Mouse (Mus musculus) gastrocnemius, postnatal 14 days (tissue): ENCODE data around the gene Mapk10. TPM values are rescaled to one million over a fixed set of nuclear protein-coding genes. Genes with fewer than 3 reads are reported as not detected.

Experiments used
- DNase-seq: peaks from one replicate; pipeline ENCODE4 v3.0.0; 2021; ENCODE audit warnings: mixed read lengths
- intact Hi-C: fragments of 180-260 bp; cut with DNase I; formaldehyde crosslinking; loops from one replicate; pipeline ENCODE4 v1.15.1; 2025; ENCODE audit warnings: low total_unique reads
- total RNA-seq, 2 experiments: library from RNA; stranded (reverse); gene quantifications; 2 replicates each; pipeline ENCODE4 v1.2.3; 2021

Mapk10 gene
- total RNA-seq, 2 experiments from 2014 or later = 0.69 to 0.80 TPM

DNA sequence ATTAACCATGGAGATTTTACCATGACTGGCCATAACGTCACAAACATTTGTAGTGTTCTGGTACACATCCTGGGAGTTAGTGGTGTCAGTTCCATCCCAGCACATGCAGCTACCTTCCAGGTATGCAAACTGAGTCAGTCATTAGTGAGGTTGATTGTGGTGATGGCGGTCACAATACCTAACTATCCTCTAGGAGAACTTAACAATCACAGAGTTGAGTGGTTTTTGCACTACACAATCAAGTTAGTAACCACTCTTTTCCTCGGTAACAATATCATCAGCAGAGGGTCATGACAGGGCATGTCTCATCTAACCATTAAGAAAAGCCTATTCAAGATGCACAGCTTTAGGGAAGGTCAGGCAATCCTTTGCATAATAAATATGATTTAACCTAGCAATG, 39.9 kb downstream of the Mapk10 start:
- intact Hi-C loops = no loop called here
- DNase-seq = no peak

- DNase-seq = no peak
- intact Hi-C loops = no loop called here
These were observed 43.8 kb downstream of the Mapk10 start for GRCm38 (mm10) chr5:103167371-103167770.

DNA sequence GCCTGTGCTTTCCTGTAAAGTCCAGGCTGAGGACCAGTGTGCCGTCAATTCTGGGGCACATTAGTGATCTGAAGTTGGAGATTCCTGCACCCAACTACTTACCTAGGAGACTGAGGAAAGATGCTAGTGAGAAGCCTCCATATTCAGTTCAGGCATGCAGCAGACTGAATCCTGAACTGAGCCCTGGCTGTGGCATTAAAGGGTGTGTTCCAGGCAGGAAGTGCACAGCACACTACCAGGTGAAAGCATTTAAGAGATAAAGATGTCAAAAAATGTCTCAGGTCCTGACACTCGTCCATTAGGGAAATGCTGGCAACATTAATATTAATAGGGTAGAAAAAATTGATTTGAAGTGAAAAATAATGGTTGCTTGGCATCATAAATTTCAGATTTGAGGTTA, 44.4 kb downstream of the Mapk10 start:
- DNase-seq = no peak
- intact Hi-C loops = no loop called here

DNA sequence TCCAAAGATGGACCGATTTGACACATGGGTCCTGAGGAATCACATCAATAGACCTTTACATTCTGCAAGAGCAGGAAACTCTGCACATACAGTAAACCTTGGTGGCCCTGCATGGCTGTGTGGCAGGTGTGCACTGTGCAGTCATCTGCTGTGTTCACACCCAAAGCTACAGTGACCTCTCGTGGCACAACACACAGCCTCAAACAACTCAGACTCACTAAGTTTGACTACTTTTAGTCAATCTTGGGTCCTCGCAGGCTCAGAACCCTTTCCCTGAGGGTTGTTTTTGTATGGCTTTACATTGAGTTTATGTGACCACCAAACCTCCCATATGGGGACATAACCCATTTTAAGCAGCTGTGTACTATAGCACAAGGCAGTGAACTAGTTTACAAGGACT, 47.1 kb downstream of the Mapk10 start:
- intact Hi-C loops = no loop called here
- DNase-seq = no peak

GRCm38 (mm10) chr5:103161574-103161973, 49.6 kb downstream of the Mapk10 start:
- no peak for DNase-seq

DNA sequence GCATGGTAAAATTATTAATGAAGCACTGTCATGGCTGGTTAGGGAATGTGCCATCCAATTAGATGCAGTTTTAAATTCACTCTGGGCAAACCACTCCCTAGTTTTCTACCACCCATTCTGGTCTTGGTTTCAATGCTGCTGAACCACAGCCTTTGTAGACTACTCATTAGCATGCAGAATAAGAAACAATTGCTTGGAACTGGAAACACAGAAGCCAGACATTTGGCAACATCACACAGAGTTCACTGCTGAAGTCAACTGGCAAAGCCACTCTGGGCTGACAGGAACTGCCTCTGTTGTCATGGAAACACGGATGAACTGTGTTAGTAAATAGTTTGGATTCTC, 50.0 kb downstream of the Mapk10 start:
- intact Hi-C loops = no loop called here
- no peak for DNase-seq

More at GRCm38 (mm10) chr5:103161574-103161973, 49.6 kb downstream of the Mapk10 start:
- intact Hi-C loops = no loop called here

DNA sequence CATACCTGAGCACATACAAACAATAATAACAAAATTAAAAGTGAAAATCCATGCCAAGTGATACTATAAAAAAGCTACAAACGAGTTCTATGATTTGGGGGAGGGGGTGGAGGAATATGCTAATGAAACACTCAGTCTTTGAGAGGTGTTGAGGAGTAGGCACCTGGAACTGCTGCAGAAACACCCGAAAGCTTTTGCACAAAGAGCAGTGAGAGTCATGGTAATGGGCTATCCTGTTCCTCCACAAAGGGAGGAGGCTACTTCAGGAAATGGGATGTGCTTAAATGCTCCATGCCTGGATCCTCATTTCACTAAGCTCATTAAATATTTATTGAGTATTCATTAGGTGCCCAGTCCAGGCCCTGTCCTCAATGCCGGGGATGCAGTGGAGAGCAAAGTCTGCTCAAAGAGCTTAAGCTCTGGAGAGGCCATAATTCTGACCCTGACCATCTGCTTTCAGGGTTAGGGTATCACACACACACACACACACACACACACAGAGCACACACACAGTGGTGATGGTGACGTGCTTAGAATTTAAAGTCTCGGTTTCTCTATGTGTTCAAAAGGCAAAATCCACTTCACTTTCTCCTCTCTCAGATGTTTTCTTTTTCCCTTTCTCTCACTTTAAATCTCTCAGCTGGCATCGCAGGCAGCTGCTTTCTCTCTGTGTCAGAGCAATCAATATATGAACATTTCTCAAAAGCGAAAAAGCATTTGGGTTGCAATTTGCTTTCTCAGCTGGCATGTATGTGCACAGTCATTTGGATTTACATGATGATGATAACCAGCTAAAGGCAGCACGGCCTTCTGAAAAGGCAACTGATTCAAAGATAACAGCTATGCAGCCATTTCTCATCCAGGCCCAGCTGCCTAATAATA, 50.6 kb downstream of the Mapk10 start:
- intact Hi-C loops = no loop called here
- DNase-seq = no peak

DNA sequence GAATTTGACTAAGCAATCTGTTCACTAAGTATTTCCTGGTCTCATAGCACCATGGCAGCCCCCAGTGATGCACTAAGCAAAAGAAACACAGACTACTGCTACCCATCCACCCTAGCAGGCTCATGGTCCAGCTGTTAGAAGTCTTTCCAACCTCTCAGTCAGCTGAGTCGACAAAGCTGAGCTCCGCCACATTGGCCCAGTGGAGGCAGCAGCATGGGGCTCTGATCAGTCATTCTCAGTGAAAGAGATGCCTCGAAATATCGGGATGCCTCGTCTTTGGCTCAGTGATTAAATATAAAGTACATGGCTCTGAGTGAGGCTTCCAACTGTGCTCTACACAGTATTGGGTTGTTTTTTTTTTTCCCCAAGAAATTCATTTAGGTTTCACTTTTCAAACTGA, 70.2 kb downstream of the Mapk10 start:
- DNase-seq = no peak
- intact Hi-C loops = no loop called here

GRCm38 (mm10) chr5:103134839-103135238, 76.3 kb downstream of the Mapk10 start:
- peak; percentile 52 for DNase-seq
- intact Hi-C loops = no loop called here

DNA sequence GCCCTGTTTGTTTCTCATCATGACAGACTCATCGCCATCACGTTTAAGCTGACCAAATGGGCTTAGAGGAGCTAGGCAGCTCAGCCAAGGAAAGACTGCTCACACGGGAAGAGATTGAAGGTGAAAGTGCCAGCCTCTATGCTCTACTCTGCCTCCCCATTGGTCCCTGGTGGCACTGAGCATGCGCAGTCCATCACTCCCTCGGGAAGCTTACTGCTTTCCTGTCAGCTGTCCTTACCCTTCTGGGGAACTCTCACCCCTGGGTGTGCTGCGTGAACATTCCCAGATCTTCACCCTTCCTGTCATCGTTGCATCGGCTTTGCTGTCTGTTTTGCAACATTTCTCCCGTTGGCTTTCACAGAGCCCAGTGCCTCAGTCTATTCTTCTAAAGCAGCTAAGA, 77.5 kb downstream of the Mapk10 start:
- no peak for DNase-seq
- intact Hi-C loops = no loop called here

DNA sequence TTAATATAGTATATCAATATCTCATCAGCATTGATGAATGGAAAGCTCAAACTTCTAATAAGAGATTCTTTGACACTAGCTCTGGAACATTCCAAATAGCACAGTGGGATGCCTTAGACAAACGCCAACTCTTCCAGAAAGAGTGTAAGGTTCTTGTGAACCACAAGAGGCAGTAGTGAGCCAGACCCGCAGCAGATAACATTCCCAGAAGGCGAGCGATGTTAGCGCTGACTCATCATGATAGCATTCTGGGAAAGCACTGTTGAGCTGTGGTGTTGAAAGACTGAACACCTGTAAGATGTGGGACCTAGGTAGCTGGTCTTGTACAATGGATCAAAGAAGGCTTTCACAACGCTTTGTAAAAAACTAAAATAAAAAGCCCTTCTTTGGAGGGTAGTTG, 78.3 kb downstream of the Mapk10 start:
- intact Hi-C loops = no loop called here
- DNase-seq = no peak

DNA sequence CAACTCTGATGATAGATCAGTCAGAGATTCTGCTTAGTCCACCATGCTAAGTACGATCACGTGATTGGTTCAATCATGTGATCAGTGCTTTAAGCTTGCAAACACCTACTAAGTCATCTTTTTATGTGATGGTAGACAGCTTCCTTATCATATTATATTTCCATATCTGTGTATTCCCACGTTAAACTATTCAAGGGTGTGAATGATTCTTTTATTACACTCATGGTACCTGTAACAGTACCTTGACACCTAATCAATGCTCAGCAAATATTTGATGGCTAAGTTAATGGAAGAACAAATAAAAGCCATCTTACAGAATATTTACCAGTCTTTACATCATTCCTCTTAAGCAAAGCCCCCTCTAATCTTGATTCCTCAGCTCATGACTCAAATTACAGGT, 91.5 kb downstream of the Mapk10 start:
- DNase-seq = no peak
- intact Hi-C loops = no loop called here

GRCm38 (mm10) chr5:103115571-103115970, 95.6 kb downstream of the Mapk10 start:
- intact Hi-C loops = no loop called here
- no peak for DNase-seq

- intact Hi-C loops = no loop called here
- no peak for DNase-seq
These were observed 98.7 kb downstream of the Mapk10 start for GRCm38 (mm10) chr5:103112471-103112870.

GRCm38 (mm10) chr5:103109409-103109808, 101.7 kb downstream of the Mapk10 start:
- intact Hi-C loops = no loop called here
- no peak for DNase-seq

GRCm38 (mm10) chr5:103105441-103106414, 105.4 kb downstream of the Mapk10 start:
- no peak for DNase-seq
- intact Hi-C loops = no loop called here

DNA sequence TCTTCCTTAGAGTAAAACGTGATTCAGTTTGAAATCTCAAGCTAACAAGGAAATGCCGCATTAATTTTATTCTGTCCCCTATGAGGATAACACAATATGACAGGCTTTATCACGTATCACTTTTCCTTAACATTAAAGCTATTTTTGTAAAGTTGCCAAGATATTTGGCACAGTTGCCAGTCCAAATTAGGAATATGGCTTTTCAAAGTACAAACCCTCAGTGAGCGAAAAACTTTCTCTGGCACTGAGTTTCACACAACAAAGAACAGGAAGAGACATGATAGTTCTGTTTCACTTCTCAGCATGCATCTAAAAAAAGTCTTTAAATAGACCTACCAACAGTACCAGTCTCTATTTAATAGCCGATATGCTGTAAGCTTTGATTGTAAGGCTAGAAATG, 107.1 kb downstream of the Mapk10 start:
- no peak for DNase-seq
- intact Hi-C loops = no loop called here

DNA sequence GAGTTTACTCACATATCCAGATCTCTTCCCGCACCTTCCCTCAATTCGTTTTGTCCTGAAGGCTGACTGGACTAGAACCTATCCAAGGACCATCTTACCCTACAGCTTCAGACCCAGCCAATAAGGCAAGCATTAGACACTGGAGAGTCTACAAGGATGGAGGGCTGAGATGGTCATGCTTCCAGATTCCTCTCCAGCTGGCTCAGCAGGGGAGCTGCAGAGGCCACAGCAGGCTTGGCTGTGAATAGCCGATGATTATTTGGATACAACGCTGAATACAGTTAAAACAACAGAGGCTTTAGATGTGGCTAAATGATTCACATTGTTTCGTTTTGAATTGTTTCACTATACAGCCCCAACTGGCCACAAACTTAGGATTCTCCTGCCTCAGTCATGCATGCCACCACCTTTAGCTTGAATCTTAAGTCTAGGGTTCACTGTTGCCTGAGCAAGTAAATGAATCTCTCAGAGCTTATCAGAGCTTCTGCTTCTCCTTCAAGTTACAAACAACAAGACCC, 108.2 kb downstream of the Mapk10 start:
- DNase-seq = no peak
- intact Hi-C loops = no loop called here

GRCm38 (mm10) chr5:103102176-103102575, 109.0 kb downstream of the Mapk10 start:
- no peak for DNase-seq
- intact Hi-C loops = no loop called here

DNA sequence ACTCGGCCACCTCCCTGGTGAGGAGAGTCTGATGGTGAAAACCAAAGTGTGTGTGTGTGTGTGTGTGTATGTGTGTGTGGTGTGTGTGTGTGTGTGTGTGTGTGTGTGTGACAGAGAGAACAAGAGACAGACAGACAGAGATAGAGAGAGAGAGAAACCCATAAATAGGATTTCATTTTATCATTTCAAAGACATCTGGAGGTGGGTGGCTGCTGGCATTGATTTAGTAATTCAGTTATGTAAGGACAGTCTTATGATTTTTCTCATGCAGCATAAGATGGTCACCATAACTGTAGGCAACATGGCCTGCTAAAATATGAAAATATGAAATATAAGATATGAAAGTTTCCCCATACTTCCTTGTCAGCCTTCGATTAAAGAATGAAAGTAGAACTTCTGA, 117.0 kb downstream of the Mapk10 start:
- intact Hi-C loops = no loop called here

More for the DNA sequence above, 117.0 kb downstream of the Mapk10 start:
- no peak for DNase-seq
